ENCODE assay signal across 19 mouse cellular contexts in the genomic region with DNA sequence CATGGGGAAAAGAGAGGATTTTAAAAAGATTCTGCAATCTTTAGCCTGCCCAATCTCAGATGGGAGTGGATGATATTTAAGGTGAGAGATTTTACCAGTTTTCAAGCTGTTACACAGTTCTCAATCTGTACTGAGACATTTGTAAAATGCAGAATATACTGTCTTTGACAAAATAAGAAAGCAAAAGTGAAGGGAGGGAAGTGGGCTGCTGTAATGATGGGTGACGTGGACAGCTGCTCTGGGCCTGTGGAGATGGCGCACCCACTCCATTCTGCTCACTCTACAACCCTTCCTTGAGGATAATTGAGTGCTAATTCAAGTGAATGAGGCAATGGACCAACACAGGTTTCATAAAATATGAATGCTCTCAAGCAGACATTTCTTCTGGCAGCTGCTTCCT.
"Had no signal": no experiment of that assay in that cellular context is flagged by ENCODE, and none has a peak within 500 bp of the region (broad histone marks: within the 10 kb centered on the region; RNA-seq: fewer than 3 reads in every experiment).

No protein-coding gene starts in this region.

- H3K27ac ChIP-seq: intestine, embryonic 15.5 days; layer of hippocampus, adult 2 months; limb, embryonic 12.5 days; liver, embryonic 13.5 days; lung, embryonic 15.5 days; macrophage; midbrain, embryonic 15.5 days; neural tube, embryonic 13.5 days had no signal

- H3K4me2 ChIP-seq: intestine, embryonic 15.5 days; limb, embryonic 12.5 days; liver, embryonic 13.5 days; lung, embryonic 15.5 days; midbrain, embryonic 11.5 days; midbrain, embryonic 15.5 days; neural tube, embryonic 13.5 days had no signal

- H3K4me3 ChIP-seq: intestine, embryonic 15.5 days; layer of hippocampus, adult 2 months; limb, embryonic 12.5 days; liver, embryonic 13.5 days; lung, embryonic 15.5 days; megakaryocyte, embryonic 14.5 days; midbrain, embryonic 15.5 days; neural tube, embryonic 13.5 days had no signal

- H3K9ac ChIP-seq: intestine, embryonic 15.5 days; limb, embryonic 12.5 days; liver, embryonic 13.5 days; liver, postnatal 0 days; lung, embryonic 15.5 days; midbrain, embryonic 15.5 days; neural tube, embryonic 13.5 days had no signal

- ATAC-seq: intestine, embryonic 15.5 days; liver, postnatal 0 days; midbrain, embryonic 15.5 days had no signal

- DNase-seq: kidney, adult 18-20 months; kidney, postnatal 10 days; kidney, postnatal 4 days; liver; liver, embryonic 13.5 days; liver, postnatal 0 days; lung, postnatal 14 days; spleen, adult 18-20 months; thymus, adult 18-20 months; thymus, postnatal 14 days had no signal

- H3K9me3 ChIP-seq: intestine, embryonic 15.5 days; limb, embryonic 12.5 days; liver, embryonic 13.5 days; lung, embryonic 15.5 days; megakaryocyte, embryonic 14.5 days; midbrain, embryonic 15.5 days; neural tube, embryonic 13.5 days had no signal

- H3K27me3 ChIP-seq: intestine, embryonic 15.5 days; limb, embryonic 12.5 days; liver, embryonic 13.5 days; lung, embryonic 15.5 days; megakaryocyte, embryonic 14.5 days; midbrain, embryonic 15.5 days; neural tube, embryonic 13.5 days had no signal

- H3K36me3 ChIP-seq: intestine, embryonic 15.5 days; limb, embryonic 12.5 days; liver, embryonic 13.5 days; lung, embryonic 15.5 days; midbrain, embryonic 15.5 days; neural tube, embryonic 13.5 days had no signal

- H3K4me1 ChIP-seq: intestine, embryonic 15.5 days; limb, embryonic 12.5 days; liver, embryonic 13.5 days; lung, embryonic 15.5 days; megakaryocyte, embryonic 14.5 days; midbrain, embryonic 15.5 days; neural tube, embryonic 13.5 days had no signal
